Mouse (Mus musculus) midbrain, embryonic 16.5 days (tissue): Measurements from ENCODE around the gene Dync1li2. TPM values are rescaled to one million over a fixed set of nuclear protein-coding genes. Genes with fewer than 3 reads are reported as not detected.

Experiments used
- ATAC-seq: fragments of 200-750 bp; cut with Nextera tagmentation; 2 replicates; pipeline ENCODE4 v1.8.0; 2017; ENCODE audit warnings: moderate TSS enrichment
- H3K27ac ChIP-seq: fragments of 300-500 bp; sonication (generic); 2 replicates; pipeline ENCODE4 v1.5.1; 2014; ENCODE audit warnings: mild to moderate bottlenecking, low read length, mixed read lengths
- H3K27me3 ChIP-seq: fragments of 300-500 bp; sonication (generic); 2 replicates; pipeline ENCODE4 v1.6.1; 2014; ENCODE audit warnings: low read depth, low read length, mixed read lengths; ENCODE audit not compliant: control insufficient read depth, insufficient read depth
- H3K36me3 ChIP-seq: fragments of 300-500 bp; sonication (generic); 2 replicates; pipeline ENCODE4 v1.6.1; 2014; ENCODE audit warnings: mild to moderate bottlenecking, low read length, moderate library complexity, mixed read lengths; ENCODE audit not compliant: control insufficient read depth, insufficient read depth
- H3K4me1 ChIP-seq: fragments of 300-500 bp; sonication (generic); 2 replicates; pipeline ENCODE4 v1.6.1; 2014; ENCODE audit warnings: mild to moderate bottlenecking, low read length, mixed read lengths; ENCODE audit not compliant: control insufficient read depth, insufficient read depth
- H3K4me2 ChIP-seq: fragments of 300-500 bp; sonication (generic); 2 replicates; pipeline ENCODE4 v1.6.1; 2014; ENCODE audit warnings: mild to moderate bottlenecking, low read length, mixed read lengths
- H3K4me3 ChIP-seq: fragments of 300-500 bp; sonication (generic); 2 replicates; pipeline ENCODE4 v1.5.1; 2014; ENCODE audit warnings: low read depth, mild to moderate bottlenecking, low read length, moderate library complexity, mixed read lengths
- H3K9ac ChIP-seq: fragments of 300-500 bp; sonication (generic); 2 replicates; pipeline ENCODE4 v1.6.1; 2014; ENCODE audit warnings: low read depth, low read length, mixed read lengths
- H3K9me3 ChIP-seq: fragments of 300-500 bp; sonication (generic); replicated peaks from 2 replicates; pipeline ENCODE4 v1.6.1; 2014; ENCODE audit warnings: mild to moderate bottlenecking, low read length, mixed read lengths; ENCODE audit not compliant: control insufficient read depth, poor library complexity, severe bottlenecking
- WGBS: fragments of 180-500 bp; shearing (Covaris S2); extraction: QIAGEN DNeasy Blood & Tissue Kit; methylation state at CpG from one replicate; pipeline ENCODE4 v1.1.7; 2014; 5-methylcytosine and 5-hydroxymethylcytosine counted together
- polyA plus RNA-seq: library from polyadenylated mRNA; unstranded; fragments of >200 nt; fragmentation: Nextera tagmentation; extraction: Ambion mirVana; gene quantifications from 2 replicates; pipeline ENCODE4 v1.2.1, GENCODE M21; 2015

Dync1li2 gene
- polyA plus RNA-seq, 1 experiment from 2014 or later, result 114 TPM

- Histone ChIP-seq H3K27ac (no peak overlapping the region; the same call in 1 of the 2 replicates), H3K9me3 (no peaks in the 10 kb centered on the region), H3K27me3 (no peaks in the 10 kb centered on the region), H3K4me1 (peaks cover 17% of the 10 kb centered on the region), H3K9ac (peak overlapping the region; percentile 98), H3K4me2 (peak overlapping the region; percentile 93), H3K4me3 (peak overlapping the region; percentile 96), H3K36me3 (peaks cover 24% of the 10 kb centered on the region)
- 55% methylated on average over 7 of the region's 7 CpGs for WGBS
- ATAC-seq, result no peak
These were observed 1.2 kb downstream of the Dync1li2 start for GRCm38 (mm10) chr8:104441613-104442012.

- Histone ChIP-seq H3K4me3 (no peak overlapping the region), H3K4me1 (peaks cover 25% of the 10 kb centered on the region), H3K4me2 (no peak overlapping the region), H3K9ac (no peak overlapping the region), H3K27me3 (no peaks in the 10 kb centered on the region), H3K36me3 (peaks cover 40% of the 10 kb centered on the region), H3K9me3 (no peaks in the 10 kb centered on the region), H3K27ac (no peak overlapping the region)
- ATAC-seq, result no peak
- 93% methylated on average over 8 of the region's 8 CpGs for WGBS
These were observed 3.4 kb downstream of the Dync1li2 start for GRCm38 (mm10) chr8:104439461-104439860.

- H3K9ac ChIP-seq, result no peak overlapping the region
- ATAC-seq, result no peak
- H3K4me2 ChIP-seq, result no peak overlapping the region
- H3K36me3 ChIP-seq, result peaks cover 48% of the 10 kb centered on the region
- H3K27ac ChIP-seq, result no peak overlapping the region
- 96% methylated on average over 13 of the region's 13 CpGs for WGBS
- H3K9me3 ChIP-seq, result no peaks in the 10 kb centered on the region
- H3K27me3 ChIP-seq, result no peaks in the 10 kb centered on the region
- H3K4me3 ChIP-seq, result no peak overlapping the region
- peaks cover 25% of the 10 kb centered on the region for H3K4me1 ChIP-seq
These were observed 5.2 kb downstream of the Dync1li2 start for GRCm38 (mm10) chr8:104437494-104438135.

- H3K9me3 ChIP-seq, result no peaks in the 10 kb centered on the region
- peaks cover 23% of the 10 kb centered on the region for H3K4me1 ChIP-seq
- WGBS, result 93% methylated on average over 4 of the region's 4 CpGs
- H3K4me3 ChIP-seq, result no peak overlapping the region
- no peaks in the 10 kb centered on the region for H3K27me3 ChIP-seq
- H3K9ac ChIP-seq, result no peak overlapping the region
- H3K27ac ChIP-seq, result peak overlapping the region; percentile 60
- no peak overlapping the region for H3K4me2 ChIP-seq
- ATAC-seq, result no peak
- H3K36me3 ChIP-seq, result peaks cover 55% of the 10 kb centered on the region
These were observed 6.3 kb downstream of the Dync1li2 start for GRCm38 (mm10) chr8:104436591-104436990.

GRCm38 (mm10) chr8:104436038-104436437 is 6.8 kb downstream of the Dync1li2 start:
- Histone ChIP-seq H3K36me3 (peaks cover 55% of the 10 kb centered on the region), H3K9ac (no peak overlapping the region), H3K9me3 (no peaks in the 10 kb centered on the region), H3K4me3 (no peak overlapping the region), H3K27me3 (no peaks in the 10 kb centered on the region), H3K4me1 (peaks cover 17% of the 10 kb centered on the region), H3K27ac (peak overlapping the region; percentile 60; the same call in 1 of the 2 replicates), H3K4me2 (no peak overlapping the region)
- peak; percentile 93 for ATAC-seq
- 49% methylated on average over 12 of the region's 12 CpGs for WGBS

- no peak overlapping the region for H3K9ac ChIP-seq
- WGBS, result 87% methylated on average over 18 of the region's 18 CpGs
These were observed 8.0 kb downstream of the Dync1li2 start for GRCm38 (mm10) chr8:104434826-104435354.

GRCm38 (mm10) chr8:104434275-104434674 is 8.6 kb downstream of the Dync1li2 start:
- WGBS, result 78% methylated on average over 4 of the region's 4 CpGs
- Histone ChIP-seq H3K4me2 (no peak overlapping the region), H3K27ac (no peak overlapping the region), H3K36me3 (peaks cover 49% of the 10 kb centered on the region), H3K4me3 (no peak overlapping the region), H3K9me3 (no peaks in the 10 kb centered on the region), H3K9ac (no peak overlapping the region), H3K4me1 (peaks cover 9% of the 10 kb centered on the region), H3K27me3 (no peaks in the 10 kb centered on the region)
- 0 out of 2 replicates have a peak, but pooled peaks have one; percentile 15 for ATAC-seq

More at GRCm38 (mm10) chr8:104434826-104435354, 8.0 kb downstream of the Dync1li2 start:
- H3K27me3 ChIP-seq, result no peaks in the 10 kb centered on the region
- H3K4me1 ChIP-seq, result peaks cover 9% of the 10 kb centered on the region
- no peaks in the 10 kb centered on the region for H3K9me3 ChIP-seq
- peaks cover 54% of the 10 kb centered on the region for H3K36me3 ChIP-seq
- no peak overlapping the region for H3K4me2 ChIP-seq
- H3K27ac ChIP-seq, result no peak overlapping the region
- ATAC-seq, result no peak
- H3K4me3 ChIP-seq, result no peak overlapping the region

GRCm38 (mm10) chr8:104433191-104433842 is 9.5 kb downstream of the Dync1li2 start:
- H3K9me3 ChIP-seq, result no peaks in the 10 kb centered on the region

GRCm38 (mm10) chr8:104432656-104433055 is 10.2 kb downstream of the Dync1li2 start:
- no peak overlapping the region for H3K9ac ChIP-seq
- ATAC-seq, result no peak
- peaks cover 58% of the 10 kb centered on the region for H3K36me3 ChIP-seq
- no peaks in the 10 kb centered on the region for H3K27me3 ChIP-seq
- no peaks in the 10 kb centered on the region for H3K9me3 ChIP-seq
- peaks cover 9% of the 10 kb centered on the region for H3K4me1 ChIP-seq
- no peak overlapping the region for H3K4me3 ChIP-seq
- no peak overlapping the region for H3K27ac ChIP-seq
- WGBS, result 96% methylated on average over 6 of the region's 6 CpGs
- H3K4me2 ChIP-seq, result no peak overlapping the region

More at GRCm38 (mm10) chr8:104433191-104433842, 9.5 kb downstream of the Dync1li2 start:
- Histone ChIP-seq H3K4me1 (peaks cover 9% of the 10 kb centered on the region), H3K4me2 (no peak overlapping the region), H3K27me3 (no peaks in the 10 kb centered on the region), H3K4me3 (no peak overlapping the region), H3K36me3 (peaks cover 54% of the 10 kb centered on the region), H3K9ac (no peak overlapping the region), H3K27ac (no peak overlapping the region)
- WGBS, result 96% methylated on average over 5 of the region's 5 CpGs
- no peak for ATAC-seq
